Mouse (Mus musculus) myocyte (in vitro differentiated cells): Measurements from ENCODE around the gene Arhgef7. TPM values are rescaled to one million over a fixed set of nuclear protein-coding genes. Genes with fewer than 3 reads are reported as not detected.

Experiments
- H3K27me3 ChIP-seq: one replicate; pipeline ENCODE4 v1.6.1; 2011; ENCODE audit not compliant: control insufficient read depth, insufficient read depth, insufficient read length
- H3K36me3 ChIP-seq: one replicate; pipeline ENCODE4 v1.6.1; 2011; ENCODE audit not compliant: control insufficient read depth, insufficient read depth
- H3K4me2 ChIP-seq: one replicate; pipeline ENCODE4 v1.6.1; 2011; ENCODE audit warnings: low read depth, control low read depth
- H3K4me3 ChIP-seq: one replicate; pipeline ENCODE4 v1.5.1; 2011; ENCODE audit warnings: mild to moderate bottlenecking, control low read depth, moderate library complexity
- H3K79me2 ChIP-seq: one replicate; pipeline ENCODE4 v1.6.1; 2011; ENCODE audit not compliant: control insufficient read depth, insufficient read depth
- H3ac ChIP-seq: one replicate; pipeline ENCODE4 v1.6.1; 2011; ENCODE audit not compliant: control insufficient read depth, insufficient read length
- CEBPB ChIP-seq: IDR thresholded peaks from 2 replicates; pipeline ENCODE4 v1.6.1; 2011; ENCODE audit warnings: mild to moderate bottlenecking, moderate library complexity; ENCODE audit not compliant: poor library complexity, insufficient read depth, severe bottlenecking
- E2F4 ChIP-seq: IDR thresholded peaks from one replicate; pipeline ENCODE4 v1.6.1; 2011; ENCODE audit warnings: mild to moderate bottlenecking, control low read depth, moderate library complexity; ENCODE audit not compliant: insufficient read depth
- MAX ChIP-seq: IDR thresholded peaks from one replicate; pipeline ENCODE4 v1.6.1; 2011; ENCODE audit warnings: low read depth, mild to moderate bottlenecking, control low read depth
- MYOD1 ChIP-seq, 3 experiments: IDR thresholded peaks; one replicate each; pipeline ENCODE4 v1.6.1; 2011; ENCODE audit warnings: control low read depth in 2 of 3, low read depth in 2 of 3, mild to moderate bottlenecking in 2 of 3, moderate library complexity in 1 of 3; ENCODE audit not compliant: insufficient read length in 2 of 3, control insufficient read depth in 1 of 3
- MYOG ChIP-seq, 3 experiments: IDR thresholded peaks; one replicate each; pipeline ENCODE4 v1.6.1; 2011; ENCODE audit warnings: control low read depth in 2 of 3, low read depth in 2 of 3, mild to moderate bottlenecking in 2 of 3; ENCODE audit not compliant: insufficient read length in 2 of 3, control insufficient read depth in 1 of 3, insufficient read depth in 1 of 3
- POLR2A ChIP-seq: IDR thresholded peaks from one replicate; pipeline ENCODE4 v1.6.1; 2011; ENCODE audit warnings: low read depth, mild to moderate bottlenecking, control low read depth, moderate library complexity; ENCODE audit not compliant: insufficient read length
- POLR2AphosphoS2 ChIP-seq: IDR thresholded peaks from one replicate; pipeline ENCODE4 v1.6.1; 2011; ENCODE audit warnings: low read depth, control low read depth; ENCODE audit not compliant: insufficient read length
- REST ChIP-seq: IDR thresholded peaks from one replicate; pipeline ENCODE4 v1.6.1; 2011; ENCODE audit warnings: mild to moderate bottlenecking, control low read depth, moderate library complexity; ENCODE audit not compliant: insufficient read depth, insufficient read length
- SRF ChIP-seq: IDR thresholded peaks from one replicate; pipeline ENCODE4 v1.6.1; 2011; ENCODE audit warnings: low read depth; ENCODE audit not compliant: control insufficient read depth, insufficient read length
- TCF12 ChIP-seq: IDR thresholded peaks from one replicate; pipeline ENCODE4 v1.6.1; 2011; ENCODE audit warnings: mild to moderate bottlenecking, control low read depth; ENCODE audit not compliant: poor library complexity, insufficient read depth, severe bottlenecking
- TCF3 ChIP-seq: IDR thresholded peaks from one replicate; pipeline ENCODE4 v1.6.1; 2011; ENCODE audit warnings: low read depth, control low read depth; ENCODE audit not compliant: insufficient read length
- USF1 ChIP-seq: IDR thresholded peaks from one replicate; pipeline ENCODE4 v1.6.1; 2011; ENCODE audit warnings: low read depth, mild to moderate bottlenecking, control low read depth, moderate library complexity
- polyA plus RNA-seq: library from polyadenylated mRNA; unstranded; fragments of >200 nt; fragmentation: generic; extraction: Trizol; gene quantifications from one replicate; pipeline ENCODE4 v1.2.1, GENCODE M21; 2012; ENCODE audit warnings: missing spikeins

The Arhgef7 gene
- polyA plus RNA-seq, 1 experiment, result 24.5 TPM

DNA sequence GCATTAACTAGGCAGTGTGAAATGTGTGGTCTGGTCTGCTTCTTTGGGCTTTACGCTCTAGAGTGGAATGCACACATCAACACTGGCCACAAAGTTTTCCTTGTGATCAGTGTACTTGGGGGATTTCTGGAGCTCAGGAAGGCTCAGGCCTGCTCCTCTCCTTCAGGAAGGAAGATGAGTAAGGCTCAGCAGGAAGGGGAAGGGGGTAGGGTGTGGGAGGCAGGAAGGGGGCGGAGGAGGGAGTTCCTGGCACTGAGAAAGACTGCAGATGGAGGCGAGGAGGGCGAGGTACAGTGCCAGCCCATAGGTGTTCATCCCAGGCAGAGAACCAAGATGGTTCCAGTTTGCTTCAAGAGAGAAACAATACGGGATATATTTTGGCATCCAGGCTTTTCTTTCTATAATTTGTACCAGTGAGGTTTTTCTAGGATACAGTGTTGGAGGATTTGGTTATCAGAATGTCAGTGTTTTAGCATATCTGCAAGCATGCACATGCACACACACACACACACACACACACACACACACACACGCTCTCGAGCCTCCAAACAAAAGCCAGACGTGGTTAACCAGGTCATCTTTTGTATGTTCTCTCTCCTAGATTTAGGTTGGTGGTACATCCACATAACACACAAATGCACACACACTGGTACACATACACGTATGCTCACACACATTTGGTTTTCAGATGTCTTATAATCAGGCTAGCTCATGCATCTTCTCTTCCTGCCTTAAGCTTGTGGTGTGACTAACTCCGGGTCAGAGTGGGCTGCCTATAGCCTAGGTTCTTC lies 52.5 kb downstream of the Arhgef7 start:
- peaks cover 22% of the 10 kb centered on the region for H3K79me2 ChIP-seq
- no peak overlapping the region for H3K4me3 ChIP-seq
- no peaks in the 10 kb centered on the region for H3K27me3 ChIP-seq
- TF ChIP-seq MAX, result no peak
- TF ChIP-seq USF1, result no peak
- TF ChIP-seq MYOG (IDR thresholded peaks at IDR 0.05; ENCODE audit: control insufficient read depth in 1 of 3, insufficient read depth in 1 of 3, insufficient read length in 2 of 3, low read depth in 2 of 3), result no peak
- TF ChIP-seq TCF3, result no peak
- TF ChIP-seq POLR2A, result no peak
- TF ChIP-seq E2F4, result no peak
- TF ChIP-seq MYOD1 (IDR thresholded peaks at IDR 0.05; ENCODE audit: control insufficient read depth in 1 of 3, insufficient read length in 2 of 3, low read depth in 2 of 3), result no peak
- no peak for TF ChIP-seq POLR2AphosphoS2
- TF ChIP-seq CEBPB, result no peak
- no peak for TF ChIP-seq REST
- no peak for TF ChIP-seq SRF
- no peak for TF ChIP-seq TCF12
- no peak overlapping the region for H3ac ChIP-seq
- no peaks in the 10 kb centered on the region for H3K36me3 ChIP-seq
- no peak overlapping the region for H3K4me2 ChIP-seq

DNA sequence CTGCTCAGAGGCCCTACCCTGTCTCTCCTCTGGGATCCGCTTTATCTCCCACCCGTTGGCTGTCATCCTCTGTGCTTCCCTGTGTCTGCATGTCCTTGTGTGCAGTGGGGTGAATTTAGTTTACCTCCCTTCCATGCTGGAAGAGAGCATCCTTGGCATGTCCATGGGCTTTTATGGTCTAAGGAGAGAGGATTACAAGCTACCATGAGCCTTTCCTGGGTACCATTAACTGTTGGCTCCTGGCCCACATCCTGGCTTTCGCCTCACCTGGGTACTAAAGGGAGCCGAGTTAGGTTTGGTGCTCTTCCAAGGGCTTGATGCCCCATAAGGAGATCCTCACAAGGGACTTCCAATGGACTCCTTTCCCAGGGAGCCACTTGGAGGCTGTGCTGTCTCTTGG lies 53.1 kb downstream of the Arhgef7 start:
- no peaks in the 10 kb centered on the region for H3K27me3 ChIP-seq
- no peak overlapping the region for H3K4me2 ChIP-seq
- no peaks in the 10 kb centered on the region for H3K36me3 ChIP-seq
- no peak for TF ChIP-seq USF1
- TF ChIP-seq MAX, result no peak
- no peak for TF ChIP-seq POLR2A
- H3K4me3 ChIP-seq, result no peak overlapping the region
- no peak overlapping the region for H3ac ChIP-seq
- H3K79me2 ChIP-seq, result peaks cover 16% of the 10 kb centered on the region

DNA sequence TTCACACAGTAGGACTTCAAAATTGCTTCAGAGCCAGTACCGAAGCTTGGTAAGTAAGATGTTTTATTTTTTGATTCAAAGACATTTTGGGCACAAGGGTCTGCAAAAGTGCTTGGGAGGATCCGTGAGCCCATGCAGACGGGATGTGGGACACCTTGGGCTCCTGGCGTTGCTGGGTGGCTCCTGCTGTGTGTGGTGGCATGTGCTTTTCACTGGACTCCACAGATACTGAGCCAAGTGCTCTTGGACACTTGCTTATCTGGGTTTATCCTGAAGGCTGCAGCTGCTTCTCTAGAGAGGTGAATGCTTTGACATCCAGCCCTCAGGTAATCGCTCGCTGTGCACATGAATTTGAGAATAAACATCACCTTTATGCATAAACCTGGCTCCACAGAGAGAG lies 55.1 kb downstream of the Arhgef7 start:
- Histone ChIP-seq H3K27me3 (no peaks in the 10 kb centered on the region), H3K4me2 (no peak overlapping the region), H3ac (no peak overlapping the region), H3K79me2 (peaks cover 8% of the 10 kb centered on the region), H3K36me3 (no peaks in the 10 kb centered on the region), H3K4me3 (no peak overlapping the region)
- TF ChIP-seq POLR2AphosphoS2 (no peak), MYOG (IDR thresholded peaks at IDR 0.05; ENCODE audit: control insufficient read depth in 1 of 3, insufficient read depth in 1 of 3, insufficient read length in 2 of 3, low read depth in 2 of 3) (no peak), TCF3 (no peak), POLR2A (no peak), SRF (no peak), USF1 (no peak), CEBPB (no peak), TCF12 (no peak), MYOD1 (IDR thresholded peaks at IDR 0.05; ENCODE audit: control insufficient read depth in 1 of 3, insufficient read length in 2 of 3, low read depth in 2 of 3) (no peak), E2F4 (no peak), REST (no peak), MAX (no peak)

DNA sequence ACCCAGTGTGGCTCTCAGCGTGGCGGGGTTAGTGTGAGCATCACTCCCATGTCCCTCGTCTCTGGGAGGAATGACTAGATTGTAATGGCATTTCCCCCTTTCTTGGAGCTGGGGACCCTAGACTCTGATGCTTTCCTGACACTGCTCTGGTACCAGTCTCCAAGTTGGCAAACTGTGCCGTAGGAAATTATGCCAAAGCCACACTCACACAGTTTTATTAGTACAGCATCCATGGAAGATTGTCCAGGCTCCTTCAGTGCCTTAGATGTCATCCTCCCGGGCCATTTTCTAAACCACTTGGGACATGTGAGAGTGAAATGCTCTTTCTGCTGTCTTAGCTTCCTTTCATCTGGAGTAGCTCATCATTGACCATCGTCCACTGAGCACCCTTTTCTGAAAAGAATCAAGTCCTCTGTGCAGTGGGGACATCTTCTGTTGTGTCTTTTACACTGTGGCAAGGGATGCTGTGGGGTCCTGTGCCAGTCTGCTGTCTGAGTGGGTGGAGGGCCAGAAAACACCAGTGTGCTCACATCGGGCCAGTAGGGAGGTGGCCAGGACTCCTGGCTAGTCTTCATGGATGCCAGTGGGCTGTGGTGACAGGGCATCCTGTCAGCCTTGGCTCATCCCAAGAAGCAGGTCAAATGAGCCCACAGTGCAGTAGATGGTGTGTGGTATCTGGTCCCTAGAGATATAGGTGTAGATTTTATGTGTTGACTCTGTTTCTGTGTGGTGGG lies 56.5 kb downstream of the Arhgef7 start:
- TF ChIP-seq POLR2A (no peak), CEBPB (no peak), MAX (no peak), MYOD1 (IDR thresholded peaks at IDR 0.05; ENCODE audit: control insufficient read depth in 1 of 3, insufficient read length in 2 of 3, low read depth in 2 of 3) (no peak), TCF3 (no peak), POLR2AphosphoS2 (no peak), E2F4 (no peak), MYOG (IDR thresholded peaks at IDR 0.05; ENCODE audit: control insufficient read depth in 1 of 3, insufficient read depth in 1 of 3, insufficient read length in 2 of 3, low read depth in 2 of 3) (no peak), SRF (no peak), REST (no peak), TCF12 (no peak), USF1 (no peak)
- Histone ChIP-seq H3K4me3 (no peak overlapping the region), H3K36me3 (no peaks in the 10 kb centered on the region), H3ac (no peak overlapping the region), H3K4me2 (no peak overlapping the region), H3K27me3 (no peaks in the 10 kb centered on the region), H3K79me2 (no peaks in the 10 kb centered on the region)

DNA sequence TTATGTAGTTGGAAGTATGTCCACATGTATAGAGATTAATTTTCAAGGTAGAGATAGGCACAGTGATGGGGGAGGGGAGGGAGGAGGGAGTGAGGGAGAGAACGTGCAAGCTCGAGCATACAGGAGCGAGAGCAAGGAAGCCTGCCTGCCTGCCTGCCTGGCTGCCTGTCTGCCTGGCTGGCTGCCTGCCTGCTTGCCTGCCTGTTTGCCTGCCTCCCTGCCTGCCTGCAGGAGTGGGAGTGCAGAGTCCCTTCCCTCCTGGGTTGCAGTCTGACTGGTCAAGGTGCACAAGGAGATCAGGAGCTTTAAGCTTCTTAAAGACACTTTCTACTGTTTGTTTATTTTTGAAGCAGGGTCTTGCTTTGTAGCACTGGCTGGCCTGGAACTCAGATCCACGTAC lies 57.6 kb downstream of the Arhgef7 start:
- no peak overlapping the region for H3ac ChIP-seq
- no peaks in the 10 kb centered on the region for H3K79me2 ChIP-seq
- TF ChIP-seq POLR2A, result no peak
- TF ChIP-seq REST, result no peak
- TF ChIP-seq SRF, result no peak
- no peak for TF ChIP-seq MYOD1 (IDR thresholded peaks at IDR 0.05; ENCODE audit: control insufficient read depth in 1 of 3, insufficient read length in 2 of 3, low read depth in 2 of 3)
- TF ChIP-seq E2F4, result no peak
- TF ChIP-seq USF1, result no peak
- no peak for TF ChIP-seq MAX
- no peak for TF ChIP-seq TCF12
- TF ChIP-seq CEBPB, result no peak
- no peak for TF ChIP-seq MYOG (IDR thresholded peaks at IDR 0.05; ENCODE audit: control insufficient read depth in 1 of 3, insufficient read depth in 1 of 3, insufficient read length in 2 of 3, low read depth in 2 of 3)
- H3K36me3 ChIP-seq, result no peaks in the 10 kb centered on the region
- no peak overlapping the region for H3K4me3 ChIP-seq
- H3K27me3 ChIP-seq, result no peaks in the 10 kb centered on the region
- no peak overlapping the region for H3K4me2 ChIP-seq
